Mouse (Mus musculus): Measurements from ENCODE around the gene Dido1.
A peak's percentile ranks its signal among the peaks of the same experiment; 100 is the strongest.

DNA sequence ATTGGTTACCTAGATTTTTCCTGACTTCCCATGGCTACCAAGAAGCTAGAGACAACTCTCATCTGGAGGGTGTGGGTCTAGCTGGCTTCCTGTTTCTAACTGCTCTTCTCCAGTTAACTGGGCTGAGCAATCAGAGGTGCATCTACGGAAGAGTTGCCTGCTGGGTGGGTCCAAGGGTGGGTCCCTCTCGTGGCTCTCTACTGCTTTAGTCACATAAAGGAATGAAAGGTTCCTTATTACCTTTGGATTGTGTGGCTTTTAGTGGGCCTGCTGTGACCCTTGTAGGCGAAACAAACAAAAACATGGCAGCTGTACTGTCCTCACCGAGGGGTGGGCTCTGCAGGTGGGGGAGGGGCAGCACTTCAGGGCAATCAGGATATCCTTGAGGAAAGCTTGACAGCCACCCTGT is 17.8 kb upstream of the Dido1 start:
- TF ChIP-seq EP300 (IDR thresholded peaks at IDR 0.05; ENCODE audit: insufficient read depth, low read depth, low read length): peak; percentile 97
- TF ChIP-seq CTCF (IDR thresholded peaks at IDR 0.05; ENCODE audit: low read depth, low read length): no peak
- TF ChIP-seq POLR2A (IDR thresholded peaks at IDR 0.05; ENCODE audit: insufficient read depth, low read length): no peak

Measured in ES-Bruce4 (cell line).